Mouse (Mus musculus) limb, embryonic 15.5 days (tissue): ENCODE measurements around the gene Gm6793. TPM values are rescaled to one million over a fixed set of nuclear protein-coding genes. Genes with fewer than 3 reads are reported as not detected.
A peak's percentile ranks its signal among the peaks of the same experiment; 100 is the strongest.

Source experiments
- ATAC-seq: fragments of 200-750 bp; cut with Nextera tagmentation; 2 replicates; pipeline ENCODE4 v1.8.0; 2017; ENCODE audit warnings: low read depth, moderate TSS enrichment; ENCODE audit not compliant: insufficient number of reproducible peaks, low FRiP score, low TSS enrichment
- H3K27ac ChIP-seq: fragments of 300-500 bp; sonication (generic); 2 replicates; pipeline ENCODE4 v1.5.1; 2015; ENCODE audit warnings: moderate library complexity, mild to moderate bottlenecking, inconsistent platforms
- H3K27me3 ChIP-seq: fragments of 300-500 bp; sonication (generic); 2 replicates; pipeline ENCODE4 v1.6.1; 2015; ENCODE audit warnings: inconsistent platforms
- H3K36me3 ChIP-seq: fragments of 300-500 bp; sonication (generic); 2 replicates; pipeline ENCODE4 v1.6.1; 2015; ENCODE audit warnings: inconsistent platforms
- H3K4me1 ChIP-seq: fragments of 300-500 bp; sonication (generic); 2 replicates; pipeline ENCODE4 v1.6.1; 2015; ENCODE audit warnings: inconsistent platforms
- H3K4me2 ChIP-seq: fragments of 300-500 bp; sonication (generic); 2 replicates; pipeline ENCODE4 v1.6.1; 2015; ENCODE audit warnings: mild to moderate bottlenecking, inconsistent platforms
- H3K4me3 ChIP-seq: fragments of 300-500 bp; sonication (generic); 2 replicates; pipeline ENCODE4 v1.5.1; 2015; ENCODE audit warnings: mild to moderate bottlenecking, inconsistent platforms
- H3K9ac ChIP-seq: fragments of 300-500 bp; sonication (generic); 2 replicates; pipeline ENCODE4 v1.6.1; 2015; ENCODE audit warnings: inconsistent platforms
- H3K9me3 ChIP-seq: fragments of 300-500 bp; sonication (generic); 2 replicates; pipeline ENCODE4 v1.6.1; 2016; ENCODE audit warnings: inconsistent platforms
- WGBS: fragments of 180-500 bp; shearing (Covaris S2); methylation state at CpG from one replicate; pipeline ENCODE4 v1.1.7; 2015; 5-methylcytosine and 5-hydroxymethylcytosine counted together
- polyA plus RNA-seq: library from polyadenylated mRNA; unstranded; fragments of >200 nt; fragmentation: Nextera tagmentation; extraction: Ambion mirVana; gene quantifications from 2 replicates; pipeline ENCODE4 v1.2.1, GENCODE M21; 2015

Gene Gm6793
- polyA plus RNA-seq, 1 experiment from 2014 or later = 0.47 TPM

DNA sequence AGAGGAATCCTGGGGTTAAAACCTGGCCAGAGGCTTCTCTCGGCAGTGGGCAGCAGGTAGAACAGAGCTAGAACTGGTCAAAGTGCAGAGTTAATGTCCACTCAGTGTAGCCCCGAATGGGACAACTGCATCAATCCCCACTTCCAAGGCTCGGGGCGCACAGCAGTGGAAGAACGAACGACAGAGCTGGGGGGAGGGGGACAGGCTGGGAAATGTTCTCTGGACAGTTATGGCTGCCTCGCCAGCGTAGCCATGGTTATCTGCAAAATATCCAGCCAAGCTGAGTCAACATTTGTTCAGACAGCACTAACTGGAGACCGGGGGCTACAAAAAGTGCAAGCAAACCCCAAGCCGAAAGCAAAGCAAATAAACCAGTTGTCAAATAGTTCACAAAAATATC lies 36.7 kb downstream of the Gm6793 start:
- peaks cover 47% of the 10 kb centered on the region for H3K36me3 ChIP-seq
- no peaks in the 10 kb centered on the region for H3K27me3 ChIP-seq
- H3K4me2 ChIP-seq = no peak overlapping the region
- WGBS = 83% methylated on average over 10 of the region's 10 CpGs
- no peak overlapping the region for H3K27ac ChIP-seq
- no peak overlapping the region for H3K9ac ChIP-seq
- no peak overlapping the region for H3K4me3 ChIP-seq
- ATAC-seq = no peak
- H3K9me3 ChIP-seq = no peaks in the 10 kb centered on the region
- H3K4me1 ChIP-seq = no peaks in the 10 kb centered on the region

DNA sequence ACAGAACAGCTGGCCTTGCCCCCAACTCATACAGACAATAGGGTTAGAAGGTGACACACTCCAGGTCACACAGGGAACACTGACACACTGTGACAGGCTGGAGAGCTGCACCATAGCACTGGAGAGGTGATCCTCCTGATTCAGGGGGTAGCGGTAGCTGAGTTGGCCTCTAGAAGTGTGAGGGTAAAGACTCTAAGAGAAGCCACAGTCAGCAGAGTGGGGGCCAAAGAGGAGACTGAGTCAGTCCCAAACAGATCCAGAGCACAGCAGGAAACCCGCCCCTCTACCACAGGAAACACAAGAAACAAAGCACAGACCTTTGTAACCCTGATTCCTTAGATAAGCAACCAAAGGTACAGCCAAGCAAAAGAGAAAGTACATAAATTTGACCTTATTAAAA lies 38.5 kb downstream of the Gm6793 start:
- no peak overlapping the region for H3K9ac ChIP-seq
- no peak for ATAC-seq
- H3K27me3 ChIP-seq = no peaks in the 10 kb centered on the region
- no peak overlapping the region for H3K4me3 ChIP-seq
- no peak overlapping the region for H3K27ac ChIP-seq
- 93% methylated on average over 2 of the region's 2 CpGs for WGBS
- H3K4me1 ChIP-seq = no peaks in the 10 kb centered on the region
- H3K36me3 ChIP-seq = peaks cover 37% of the 10 kb centered on the region
- no peak overlapping the region for H3K4me2 ChIP-seq
- H3K9me3 ChIP-seq = no peaks in the 10 kb centered on the region

DNA sequence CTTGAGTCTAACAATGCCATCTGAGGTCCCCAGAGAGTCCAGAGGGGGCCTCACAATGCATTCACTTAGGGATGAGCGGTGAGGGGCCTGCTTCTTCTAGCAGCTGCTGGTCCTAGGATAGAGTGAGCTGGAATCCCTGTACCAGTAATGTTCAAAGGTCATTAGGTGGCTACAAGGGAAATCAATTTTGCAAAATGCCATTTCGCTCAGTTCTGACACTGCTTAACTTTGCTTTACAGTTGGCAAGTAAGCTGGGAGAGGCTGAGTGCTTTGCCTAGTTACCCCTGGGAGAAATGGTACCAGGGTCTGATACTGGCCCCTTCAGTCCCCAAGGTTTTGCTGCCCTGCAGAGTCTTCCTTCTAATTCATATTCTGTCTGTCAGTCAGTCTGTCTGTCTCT lies 39.1 kb downstream of the Gm6793 start:
- no peak overlapping the region for H3K4me3 ChIP-seq
- ATAC-seq = no peak
- H3K4me2 ChIP-seq = no peak overlapping the region
- H3K27ac ChIP-seq = no peak overlapping the region
- no peaks in the 10 kb centered on the region for H3K27me3 ChIP-seq
- no peak overlapping the region for H3K9ac ChIP-seq
- peaks cover 39% of the 10 kb centered on the region for H3K36me3 ChIP-seq
- WGBS = 94% methylated on average over 2 of the region's 2 CpGs
- no peaks in the 10 kb centered on the region for H3K9me3 ChIP-seq
- no peaks in the 10 kb centered on the region for H3K4me1 ChIP-seq

DNA sequence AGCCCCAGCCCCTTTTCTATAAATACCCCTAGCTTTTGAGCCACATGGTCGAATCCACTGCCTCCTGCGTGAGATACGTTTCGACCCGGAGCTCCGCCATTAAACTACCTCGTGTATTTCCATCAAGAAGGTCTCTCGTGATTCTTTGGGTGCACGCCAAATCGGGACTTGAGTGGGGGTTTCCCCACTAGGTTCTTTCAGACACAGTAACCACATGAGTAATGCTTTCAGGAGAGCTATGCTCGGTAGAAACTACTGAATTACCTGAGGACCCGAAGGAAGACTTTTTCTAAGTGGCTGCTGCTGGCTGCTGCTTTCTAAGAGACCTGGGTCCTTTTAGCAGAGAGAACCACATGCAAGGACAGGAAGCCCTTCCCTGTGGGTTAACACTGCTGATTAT lies 40.7 kb downstream of the Gm6793 start:
- Histone ChIP-seq H3K4me3 (no peak overlapping the region), H3K27ac (no peak overlapping the region), H3K4me1 (no peaks in the 10 kb centered on the region), H3K9me3 (no peaks in the 10 kb centered on the region), H3K27me3 (no peaks in the 10 kb centered on the region), H3K4me2 (no peak overlapping the region), H3K36me3 (peaks cover 42% of the 10 kb centered on the region), H3K9ac (no peak overlapping the region)
- 95% methylated on average over 12 of the region's 12 CpGs for WGBS
- no peak for ATAC-seq

DNA sequence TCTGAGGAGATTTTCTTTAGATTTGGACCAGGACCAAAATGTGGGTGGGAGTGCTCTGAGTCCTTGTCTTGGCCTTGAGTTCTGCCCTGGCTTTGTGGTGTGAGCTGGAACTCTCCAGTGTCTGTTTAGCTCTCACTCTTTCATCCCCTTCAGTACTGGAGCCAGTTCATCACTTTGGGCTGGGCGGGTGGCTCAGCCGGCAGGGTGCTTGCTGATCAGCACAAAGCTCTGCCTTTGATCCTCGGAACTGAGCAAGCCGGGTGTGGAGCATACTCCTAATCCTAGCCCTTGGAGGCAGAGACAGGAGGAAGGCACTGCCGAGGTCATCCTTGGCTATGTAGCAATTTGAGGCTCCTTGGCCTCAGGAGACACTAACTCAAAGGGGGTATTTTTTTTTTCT lies 45.8 kb downstream of the Gm6793 start:
- WGBS = 47% methylated on average over 5 of the region's 5 CpGs
- no peaks in the 10 kb centered on the region for H3K9me3 ChIP-seq
- ATAC-seq = no peak

DNA sequence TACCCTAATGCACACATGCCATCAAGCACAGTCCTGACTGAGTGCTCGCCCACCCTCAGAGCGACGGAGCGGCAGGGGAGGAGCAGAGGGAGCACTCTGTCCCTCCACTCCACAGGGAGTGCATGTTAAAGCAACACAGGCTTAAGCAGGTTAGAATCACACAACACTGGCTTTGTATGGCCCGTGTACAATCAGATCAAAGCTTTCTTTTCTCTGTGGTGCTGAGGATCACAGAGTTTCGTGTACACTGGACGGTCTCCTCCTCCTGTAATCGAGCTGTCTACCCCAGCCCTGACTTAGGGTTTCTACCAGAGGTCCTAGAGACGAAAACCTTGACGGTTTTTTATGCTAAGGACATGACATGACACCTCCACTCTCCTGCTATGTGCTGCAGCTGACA lies 46.3 kb downstream of the Gm6793 start:
- Histone ChIP-seq H3K9me3 (no peaks in the 10 kb centered on the region), H3K27ac (no peak overlapping the region), H3K36me3 (peaks cover 9% of the 10 kb centered on the region), H3K4me1 (peaks cover 2% of the 10 kb centered on the region; the same call in 1 of the 2 replicates), H3K9ac (no peak overlapping the region), H3K4me3 (no peak overlapping the region), H3K4me2 (no peak overlapping the region), H3K27me3 (no peaks in the 10 kb centered on the region)
- ATAC-seq = no peak
- 81% methylated on average over 10 of the region's 10 CpGs for WGBS

More for the DNA sequence above, 45.8 kb downstream of the Gm6793 start:
- peaks cover 2% of the 10 kb centered on the region; the same call in 1 of the 2 replicates for H3K4me1 ChIP-seq
- H3K27me3 ChIP-seq = no peaks in the 10 kb centered on the region
- no peak overlapping the region for H3K9ac ChIP-seq
- H3K36me3 ChIP-seq = peaks cover 12% of the 10 kb centered on the region
- H3K27ac ChIP-seq = no peak overlapping the region
- no peak overlapping the region for H3K4me3 ChIP-seq
- H3K4me2 ChIP-seq = no peak overlapping the region

DNA sequence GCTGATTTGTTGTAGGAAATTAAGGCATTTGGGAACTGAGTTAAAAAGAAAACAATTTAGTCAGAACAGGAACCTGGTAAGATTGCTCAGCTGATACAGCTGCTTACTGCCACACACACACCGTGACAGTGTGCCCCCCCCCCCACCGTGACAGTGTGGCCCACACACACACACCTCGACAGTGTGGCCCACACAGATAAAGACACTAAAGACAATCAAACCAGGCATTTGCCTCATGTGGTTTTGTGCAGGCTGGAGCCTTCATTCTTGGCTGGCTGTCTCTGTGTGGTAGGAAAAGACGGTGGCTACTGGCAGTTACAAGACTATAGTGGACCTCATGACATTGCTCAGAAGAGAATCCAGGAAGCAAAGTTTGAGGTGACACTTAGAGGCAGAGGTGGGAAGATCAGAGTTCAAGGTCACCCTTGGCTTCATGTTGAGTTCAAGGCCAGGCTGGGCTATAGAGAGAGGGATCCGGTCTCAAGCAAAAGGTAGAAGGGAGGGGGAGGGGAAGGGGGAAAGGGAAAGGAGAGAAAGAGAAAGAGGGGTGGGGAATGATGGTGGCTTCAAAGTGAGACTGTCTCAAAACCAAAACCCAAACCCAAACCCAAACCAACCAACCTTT lies 47.5 kb downstream of the Gm6793 start:
- Histone ChIP-seq H3K4me3 (no peak overlapping the region), H3K27ac (no peak overlapping the region), H3K4me1 (peaks cover 2% of the 10 kb centered on the region; the same call in 1 of the 2 replicates), H3K27me3 (no peaks in the 10 kb centered on the region), H3K4me2 (no peak overlapping the region), H3K9ac (no peak overlapping the region), H3K9me3 (no peaks in the 10 kb centered on the region), H3K36me3 (peaks cover 5% of the 10 kb centered on the region)
- ATAC-seq = no peak
- WGBS = 72% methylated on average over 5 of the region's 5 CpGs

DNA sequence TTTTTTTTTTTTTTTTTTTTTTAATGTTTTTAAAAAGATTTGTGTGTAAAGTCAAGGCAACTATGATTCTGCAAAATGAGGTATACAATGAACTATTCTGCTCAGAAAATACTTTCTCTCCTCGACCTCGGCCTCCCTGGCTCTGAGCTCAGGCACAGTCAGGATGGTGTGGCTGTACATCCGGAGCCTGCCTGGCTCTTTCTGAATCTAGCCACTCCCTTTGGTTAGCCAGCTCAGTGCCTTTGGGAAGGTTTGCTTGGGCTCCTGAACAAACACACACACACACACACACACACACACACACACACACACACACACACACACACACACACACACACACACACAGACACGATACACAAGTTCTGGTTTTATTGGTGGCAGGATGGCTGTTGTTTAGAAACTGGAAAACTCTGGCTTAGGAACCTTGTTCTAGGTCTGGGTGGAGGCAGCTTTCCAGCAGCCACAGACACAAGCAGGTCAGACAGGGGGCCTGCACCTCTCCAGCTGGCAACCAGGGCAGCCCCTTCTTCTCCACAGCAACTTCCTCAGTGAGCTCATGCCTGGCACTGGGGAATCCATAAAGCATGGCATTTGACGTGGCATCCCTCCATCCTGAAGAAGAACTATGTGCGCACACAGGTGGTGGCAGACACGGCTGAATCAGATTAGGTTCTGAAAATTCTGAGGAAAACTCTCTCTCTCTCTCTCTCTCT lies 49.8 kb downstream of the Gm6793 start:
- Histone ChIP-seq H3K36me3 (no peaks in the 10 kb centered on the region), H3K27me3 (no peaks in the 10 kb centered on the region), H3K4me1 (peaks cover 2% of the 10 kb centered on the region; the same call in 1 of the 2 replicates), H3K27ac (peak overlapping the region; percentile 59), H3K4me2 (no peak overlapping the region), H3K9ac (no peak overlapping the region), H3K9me3 (no peaks in the 10 kb centered on the region), H3K4me3 (no peak overlapping the region)
- no peak for ATAC-seq
- WGBS = 57% methylated on average over 7 of the region's 7 CpGs

DNA sequence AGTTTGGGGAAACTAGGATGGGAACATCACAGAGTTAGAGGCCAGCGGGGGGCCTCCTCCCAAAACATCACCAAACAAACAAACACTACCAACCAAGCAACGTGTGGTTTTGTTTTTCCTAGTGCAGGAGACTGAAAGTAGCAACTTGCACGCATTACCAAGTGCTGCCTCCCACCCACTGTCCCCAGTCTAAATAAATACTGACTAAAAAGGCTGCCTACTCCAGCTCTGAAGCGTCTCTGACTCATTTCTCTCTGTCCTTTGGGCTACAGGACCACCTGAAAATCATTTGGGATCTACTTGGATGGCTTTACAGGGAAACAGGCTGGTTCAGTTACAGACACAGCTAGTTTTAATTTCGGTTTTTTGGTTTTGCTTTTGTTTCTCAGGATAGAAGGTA lies 50.5 kb downstream of the Gm6793 start:
- no peak for ATAC-seq
- Histone ChIP-seq H3K4me2 (no peak overlapping the region), H3K27ac (no peak overlapping the region; the same call in 1 of the 2 replicates), H3K9ac (no peak overlapping the region), H3K36me3 (no peaks in the 10 kb centered on the region), H3K9me3 (no peaks in the 10 kb centered on the region), H3K4me1 (peaks cover 2% of the 10 kb centered on the region; the same call in 1 of the 2 replicates), H3K4me3 (no peak overlapping the region), H3K27me3 (no peaks in the 10 kb centered on the region)
- 52% methylated on average over 5 of the region's 5 CpGs for WGBS

DNA sequence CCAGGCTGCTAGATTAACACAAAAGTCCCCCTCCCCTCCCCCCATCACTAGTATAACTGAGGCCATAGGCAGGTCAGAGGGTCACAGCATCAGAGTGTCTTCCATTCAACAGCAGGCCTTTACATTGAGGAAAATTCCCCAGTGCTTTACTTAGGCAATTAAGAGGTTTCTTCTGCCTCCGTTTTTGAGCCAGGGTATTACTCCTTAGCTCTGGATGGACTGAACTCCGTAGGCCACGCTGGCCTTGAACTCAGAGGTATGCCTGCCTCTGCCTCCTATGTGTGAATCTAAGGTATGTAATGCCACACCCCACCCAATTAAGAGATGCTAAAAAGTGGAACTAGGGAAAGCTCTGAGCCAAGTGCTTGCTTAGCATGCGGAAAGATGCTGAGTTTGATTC lies 51.3 kb downstream of the Gm6793 start:
- 90% methylated on average over 4 of the region's 4 CpGs for WGBS
- H3K27me3 ChIP-seq = no peaks in the 10 kb centered on the region
- H3K9ac ChIP-seq = no peak overlapping the region
- no peak overlapping the region for H3K27ac ChIP-seq
- H3K9me3 ChIP-seq = no peaks in the 10 kb centered on the region
- H3K4me2 ChIP-seq = no peak overlapping the region
- no peak overlapping the region for H3K4me3 ChIP-seq
- H3K36me3 ChIP-seq = no peaks in the 10 kb centered on the region
- ATAC-seq = no peak
- peaks cover 2% of the 10 kb centered on the region; the same call in 1 of the 2 replicates for H3K4me1 ChIP-seq
